Comparison of ENCODE assay signal across 8 mouse cellular contexts in the genomic region with DNA sequence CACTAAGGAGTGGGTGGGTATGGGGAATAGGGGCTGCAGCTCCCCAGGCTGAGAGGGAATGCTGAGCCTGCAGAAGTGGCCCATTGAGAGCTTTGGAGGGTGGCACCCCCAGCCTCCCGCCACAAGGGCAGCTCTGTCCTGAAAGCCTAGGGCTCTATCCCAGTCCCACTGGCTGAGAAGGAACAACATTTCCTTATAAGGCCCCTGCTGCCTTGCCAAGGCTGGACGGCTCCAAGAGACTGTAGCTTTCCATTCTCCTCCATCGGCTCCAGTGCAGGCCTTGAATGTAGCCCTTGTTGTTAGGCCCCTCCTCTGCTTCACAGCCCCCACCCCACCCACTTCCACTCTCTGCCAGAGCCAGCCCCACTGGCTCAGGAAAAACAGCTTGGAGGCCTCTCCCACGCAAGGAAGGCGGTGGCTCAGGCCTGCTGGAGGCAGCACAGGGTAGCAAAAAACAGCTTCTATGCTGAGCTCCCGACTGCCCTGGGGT.
A peak's percentile ranks its signal among the peaks of the same experiment; 100 is the strongest.
DNase-seq lines count a peak whose midpoint lies in the region; ATAC-seq lines count a peak whose summit lies in the region.

No protein-coding gene starts in this region.

- no peaks in the 10 kb centered on the region for H3K36me3 ChIP-seq in forebrain, embryonic 12.5 days (replicated peaks)
- H3K36me3 ChIP-seq in heart, embryonic 12.5 days: no peaks in the 10 kb centered on the region
- H3K36me3 ChIP-seq in kidney, embryonic 15.5 days: no peaks in the 10 kb centered on the region
- no peaks in the 10 kb centered on the region for H3K36me3 ChIP-seq in limb, embryonic 11.5 days (ENCODE audit: control insufficient read depth, insufficient read depth, low read length)
- H3K36me3 ChIP-seq in midbrain, embryonic 16.5 days (ENCODE audit: control insufficient read depth, insufficient read depth, low read length): no peaks in the 10 kb centered on the region

- H3K4me2 ChIP-seq in forebrain, embryonic 12.5 days: no peak overlapping the region
- peak overlapping the region; percentile 1; the same call in 1 of the 2 replicates for H3K4me2 ChIP-seq in heart, embryonic 12.5 days
- H3K4me2 ChIP-seq in kidney, embryonic 15.5 days: peak overlapping the region; percentile 20; the same call in 1 of the 2 replicates
- no peak overlapping the region for H3K4me2 ChIP-seq in limb, embryonic 11.5 days (ENCODE audit: low read depth, severe bottlenecking)
- no peak overlapping the region for H3K4me2 ChIP-seq in midbrain, embryonic 16.5 days (ENCODE audit: low read length)

- ATAC-seq in forebrain, embryonic 12.5 days (ENCODE audit: low FRiP score): peak; percentile 77; the same call in 1 of the 2 replicates
- peak; percentile 86 for ATAC-seq in heart, embryonic 12.5 days (ENCODE audit: insufficient number of reproducible peaks, low FRiP score)
- ATAC-seq in kidney, embryonic 15.5 days (replicated peaks; ENCODE audit: low FRiP score): peak; percentile 94
- peak; percentile 82 for ATAC-seq in limb, embryonic 11.5 days (ENCODE audit: insufficient number of reproducible peaks, low FRiP score, low TSS enrichment, low read depth)
- ATAC-seq in midbrain, embryonic 16.5 days: peak; percentile 96

- H3K27ac ChIP-seq in forebrain, embryonic 12.5 days: no peak overlapping the region
- 0 out of 2 replicates have a peak overlapping the region, but pooled peaks have one; percentile 14 for H3K27ac ChIP-seq in heart, embryonic 12.5 days (ENCODE audit: poor library complexity, severe bottlenecking)
- H3K27ac ChIP-seq in kidney, embryonic 15.5 days: peak overlapping the region; percentile 79
- peak overlapping the region; percentile 42 for H3K27ac ChIP-seq in limb, embryonic 11.5 days (replicated peaks; ENCODE audit: low read depth, low read length)
- peak overlapping the region; percentile 17; the same call in 1 of the 2 replicates for H3K27ac ChIP-seq in midbrain, embryonic 16.5 days (ENCODE audit: low read length)

- H3K9me3 ChIP-seq in forebrain, embryonic 12.5 days: no peaks in the 10 kb centered on the region
- H3K9me3 ChIP-seq in heart, embryonic 12.5 days (replicated peaks): no peaks in the 10 kb centered on the region
- H3K9me3 ChIP-seq in kidney, embryonic 15.5 days (replicated peaks): no peaks in the 10 kb centered on the region
- H3K9me3 ChIP-seq in limb, embryonic 11.5 days (ENCODE audit: control insufficient read depth, low read length): no peaks in the 10 kb centered on the region
- no peaks in the 10 kb centered on the region for H3K9me3 ChIP-seq in midbrain, embryonic 16.5 days (replicated peaks; ENCODE audit: control insufficient read depth, low read length, poor library complexity, severe bottlenecking)

- H3K27me3 ChIP-seq in forebrain, embryonic 12.5 days: no peaks in the 10 kb centered on the region
- H3K27me3 ChIP-seq in heart, embryonic 12.5 days (replicated peaks): no peaks in the 10 kb centered on the region
- no peaks in the 10 kb centered on the region for H3K27me3 ChIP-seq in kidney, embryonic 15.5 days
- H3K27me3 ChIP-seq in limb, embryonic 11.5 days (ENCODE audit: control insufficient read depth, insufficient read depth, low read length): no peaks in the 10 kb centered on the region
- no peaks in the 10 kb centered on the region for H3K27me3 ChIP-seq in midbrain, embryonic 16.5 days (ENCODE audit: control insufficient read depth, insufficient read depth, low read depth, low read length)

- no peak overlapping the region for H3K9ac ChIP-seq in forebrain, embryonic 12.5 days
- no peak overlapping the region for H3K9ac ChIP-seq in heart, embryonic 12.5 days
- no peak overlapping the region for H3K9ac ChIP-seq in kidney, embryonic 15.5 days
- H3K9ac ChIP-seq in limb, embryonic 11.5 days (ENCODE audit: low read length): peak overlapping the region; percentile 17; the same call in 1 of the 2 replicates
- no peak overlapping the region for H3K9ac ChIP-seq in midbrain, embryonic 16.5 days (ENCODE audit: low read depth, low read length)

- H3K4me3 ChIP-seq in forebrain, embryonic 12.5 days (replicated peaks): no peak overlapping the region
- H3K4me3 ChIP-seq in heart, embryonic 12.5 days: no peak overlapping the region
- H3K4me3 ChIP-seq in kidney, embryonic 15.5 days (replicated peaks): no peak overlapping the region
- no peak overlapping the region for H3K4me3 ChIP-seq in limb, embryonic 11.5 days (ENCODE audit: low read depth, low read length)
- H3K4me3 ChIP-seq in midbrain, embryonic 16.5 days (ENCODE audit: low read depth, low read length): no peak overlapping the region

- WGBS in forebrain, embryonic 12.5 days: 15% methylated on average over 6 of the region's 6 CpGs
- 17% methylated on average over 6 of the region's 6 CpGs for WGBS in heart, embryonic 12.5 days
- 5% methylated on average over 6 of the region's 6 CpGs for WGBS in kidney, embryonic 15.5 days
- WGBS in limb, embryonic 11.5 days: 26% methylated on average over 6 of the region's 6 CpGs
- 31% methylated on average over 6 of the region's 6 CpGs for WGBS in midbrain, embryonic 16.5 days

- DNase-seq in cerebellum, adult 18-20 months: peak; percentile 34 to 60
- peak; percentile 57 for DNase-seq in limb, embryonic 11.5 days (ENCODE audit: low spot score)
- DNase-seq in testis, postnatal 10 days (ENCODE audit: low spot score): peak; percentile 87
- DNase-seq in thymus, postnatal 4 days: no peak

- H3K4me1 ChIP-seq in forebrain, embryonic 12.5 days: peaks cover 8% of the 10 kb centered on the region; the same call in 1 of the 2 replicates
- H3K4me1 ChIP-seq in heart, embryonic 12.5 days (replicated peaks): peaks cover 8% of the 10 kb centered on the region
- peaks cover 29% of the 10 kb centered on the region for H3K4me1 ChIP-seq in kidney, embryonic 15.5 days
- no peaks in the 10 kb centered on the region for H3K4me1 ChIP-seq in limb, embryonic 11.5 days (ENCODE audit: control insufficient read depth, insufficient read depth, low read length)
- H3K4me1 ChIP-seq in midbrain, embryonic 16.5 days (ENCODE audit: control insufficient read depth, insufficient read depth, low read length): no peaks in the 10 kb centered on the region

Comparison
In these comparisons a context has a peak if more than half of its experiments do, and no peak if none do; other contexts are left out.
1. H3K4me2 ChIP-seq: peak in heart, embryonic 12.5 days (single experiment) and kidney, embryonic 15.5 days (single experiment); none in forebrain, embryonic 12.5 days (single experiment), limb, embryonic 11.5 days (single experiment) and midbrain, embryonic 16.5 days (single experiment).
2. Peak in every context shown above with its lines, with median percentiles within 50 percentile points of each other: ATAC-seq.